Mouse (Mus musculus): ENCODE results near the gene Blmh. TPM values are rescaled to one million over a fixed set of nuclear protein-coding genes. Genes with fewer than 3 reads are reported as not detected.
"Not testable (repeated sequence)": the region's sequence is repeated elsewhere in the genome, so short reads cannot be mapped to it uniquely, and the experiment has no call there.

The Blmh gene
- polyA plus RNA-seq, 1 experiment from 2014 or later = 37.5 TPM

DNA sequence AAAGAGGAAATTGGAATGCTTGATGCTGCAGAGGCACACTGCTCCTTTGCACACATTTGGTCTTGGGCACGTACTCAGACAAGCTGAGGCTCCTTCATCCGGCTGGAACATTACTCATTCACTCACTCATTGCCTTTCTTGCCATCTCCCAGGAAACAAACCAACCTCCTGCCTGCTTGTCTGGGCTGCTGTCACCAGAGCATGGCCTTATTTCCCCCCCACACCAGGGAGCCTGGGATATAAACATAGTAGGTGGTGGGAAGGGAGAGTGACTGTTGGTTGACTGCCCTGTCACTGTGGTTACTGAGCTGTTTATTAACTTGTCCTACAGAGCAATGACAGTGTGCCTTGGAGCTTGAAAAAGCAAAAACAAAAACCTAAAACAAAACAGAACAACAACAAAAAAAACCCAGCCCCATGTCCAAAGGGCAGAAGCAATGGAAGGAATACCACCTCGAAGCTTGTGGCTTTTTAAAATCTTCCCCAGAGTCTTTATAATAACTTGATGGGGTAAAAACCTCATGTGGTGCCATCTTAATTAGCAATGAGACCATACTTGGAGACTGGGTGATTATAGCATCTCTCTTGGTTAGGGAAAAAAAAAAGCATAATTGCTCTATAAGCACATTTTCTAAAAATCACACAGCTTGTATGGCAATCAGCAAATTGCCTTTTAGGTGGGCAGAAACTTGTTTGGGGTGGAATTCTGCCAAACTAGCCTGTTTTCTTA is 13.1 kb upstream of the Blmh start:
- Histone ChIP-seq H3K4me1 (ENCODE audit: control insufficient read depth, low read depth, low read length) (no peaks in the 10 kb centered on the region), H3K27ac (ENCODE audit: low read length) (no peak overlapping the region), H3K4me3 (ENCODE audit: low read depth, low read length) (no peak overlapping the region), H3K4me2 (ENCODE audit: low read depth, low read length) (no peak overlapping the region), H3K9ac (ENCODE audit: low read depth, low read length) (no peak overlapping the region), H3K27me3 (ENCODE audit: control insufficient read depth, insufficient read depth, low read depth, low read length) (no peaks in the 10 kb centered on the region), H3K9me3 (replicated peaks; ENCODE audit: control insufficient read depth, low read length) (no peaks in the 10 kb centered on the region), H3K36me3 (ENCODE audit: control insufficient read depth, insufficient read depth) (no peaks in the 10 kb centered on the region)
- 52% methylated on average over 3 of the region's 3 CpGs for WGBS (ENCODE audit: insufficient replicate concordance)
- ATAC-seq (ENCODE audit: low read depth) = peak; percentile 65

DNA sequence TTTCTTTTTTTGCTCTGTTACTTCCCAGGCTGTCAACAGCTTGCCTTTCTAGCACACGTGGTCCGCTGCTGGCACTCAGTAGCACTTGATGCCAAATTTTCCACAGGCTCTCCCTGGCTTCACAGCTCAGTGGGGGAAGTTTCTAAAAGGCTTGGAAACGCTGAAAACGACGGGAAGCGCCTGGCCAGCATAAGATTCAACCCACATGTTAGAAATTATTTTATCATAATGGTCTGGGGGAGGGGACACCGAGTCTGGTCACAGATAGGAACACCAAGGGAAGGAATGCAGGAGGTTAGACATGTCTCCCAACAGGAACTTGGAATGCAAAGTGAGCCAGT is 12.6 kb upstream of the Blmh start:
- no peak overlapping the region for H3K4me2 ChIP-seq (ENCODE audit: low read depth, low read length)
- no peaks in the 10 kb centered on the region for H3K9me3 ChIP-seq (replicated peaks; ENCODE audit: control insufficient read depth, low read length)
- H3K27ac ChIP-seq (ENCODE audit: low read length) = no peak overlapping the region
- no peaks in the 10 kb centered on the region for H3K4me1 ChIP-seq (ENCODE audit: control insufficient read depth, low read depth, low read length)
- no peak overlapping the region for H3K4me3 ChIP-seq (ENCODE audit: low read depth, low read length)
- 50% methylated on average over 7 of the region's 7 CpGs for WGBS (ENCODE audit: insufficient replicate concordance)
- H3K27me3 ChIP-seq (ENCODE audit: control insufficient read depth, insufficient read depth, low read depth, low read length) = no peaks in the 10 kb centered on the region
- H3K9ac ChIP-seq (ENCODE audit: low read depth, low read length) = no peak overlapping the region
- H3K36me3 ChIP-seq (ENCODE audit: control insufficient read depth, insufficient read depth) = no peaks in the 10 kb centered on the region
- ATAC-seq (ENCODE audit: low read depth) = no peak

DNA sequence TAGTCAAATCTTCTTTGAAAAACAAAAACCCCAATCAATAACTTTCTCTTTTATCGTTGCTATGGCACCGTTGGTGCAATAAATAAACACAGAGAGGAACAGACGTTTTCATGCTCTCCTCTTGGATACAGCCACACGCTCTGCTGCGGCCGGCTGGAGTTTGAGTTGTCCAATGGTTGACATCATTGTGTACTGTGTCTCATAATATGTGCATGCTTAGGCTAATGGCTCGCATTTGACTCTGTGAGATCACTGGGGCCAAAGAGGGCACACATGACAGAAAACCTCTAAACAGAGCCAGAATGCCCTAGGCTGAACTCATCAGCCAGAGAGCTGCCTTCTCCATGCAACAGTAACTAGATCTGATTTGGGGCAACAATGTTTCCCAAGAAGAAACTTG is 10.2 kb upstream of the Blmh start:
- Histone ChIP-seq H3K36me3 (ENCODE audit: control insufficient read depth, insufficient read depth) (no peaks in the 10 kb centered on the region), H3K9me3 (replicated peaks; ENCODE audit: control insufficient read depth, low read length) (no peaks in the 10 kb centered on the region), H3K27me3 (ENCODE audit: control insufficient read depth, insufficient read depth, low read depth, low read length) (no peaks in the 10 kb centered on the region), H3K27ac (ENCODE audit: low read length) (no peak overlapping the region), H3K4me3 (ENCODE audit: low read depth, low read length) (no peak overlapping the region), H3K4me2 (ENCODE audit: low read depth, low read length) (no peak overlapping the region), H3K4me1 (ENCODE audit: control insufficient read depth, low read depth, low read length) (no peaks in the 10 kb centered on the region), H3K9ac (ENCODE audit: low read depth, low read length) (no peak overlapping the region)
- peak; percentile 43; the same call in 1 of the 2 replicates for ATAC-seq (ENCODE audit: low read depth)
- 53% methylated on average over 7 of the region's 7 CpGs for WGBS (ENCODE audit: insufficient replicate concordance)

DNA sequence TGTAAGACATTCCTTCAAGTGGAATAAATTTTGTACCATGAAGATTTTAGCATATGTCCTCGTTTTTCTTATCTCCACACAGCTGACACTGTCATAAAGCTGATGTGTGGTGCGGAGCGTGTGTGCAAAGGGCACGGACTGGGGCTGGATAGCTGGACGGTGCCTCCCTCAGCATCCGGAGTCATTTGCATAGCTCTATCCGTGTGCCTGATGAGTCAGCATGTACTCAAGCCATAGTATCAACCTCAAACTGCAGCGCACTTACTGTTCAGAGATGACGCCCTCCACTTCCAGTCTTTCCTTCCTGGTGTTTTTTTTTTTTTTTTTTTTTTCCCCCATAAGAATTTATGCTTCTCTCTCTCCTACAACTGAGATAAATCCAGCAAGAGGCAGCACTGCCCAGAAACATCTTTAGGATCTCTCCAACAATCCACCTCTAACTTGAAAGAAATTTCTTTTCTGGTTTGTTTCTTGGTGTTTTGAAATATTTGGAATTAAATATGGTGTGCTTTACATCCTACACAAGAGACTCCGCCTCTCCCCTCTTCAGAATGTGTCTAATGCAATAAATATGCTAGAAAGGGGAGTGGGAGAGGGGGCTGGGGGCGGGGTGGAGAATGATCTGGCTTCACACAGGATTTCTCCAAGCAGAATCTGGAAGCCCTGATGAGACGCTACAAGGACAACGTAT is 7.9 kb upstream of the Blmh start:
- WGBS (ENCODE audit: insufficient replicate concordance) = 22% methylated on average over 13 of the region's 13 CpGs
- no peaks in the 10 kb centered on the region for H3K9me3 ChIP-seq (replicated peaks; ENCODE audit: control insufficient read depth, low read length)
- no peak overlapping the region for H3K27ac ChIP-seq (ENCODE audit: low read length)
- no peak overlapping the region for H3K4me2 ChIP-seq (ENCODE audit: low read depth, low read length)
- no peak overlapping the region for H3K4me3 ChIP-seq (ENCODE audit: low read depth, low read length)
- H3K4me1 ChIP-seq (ENCODE audit: control insufficient read depth, low read depth, low read length) = no peaks in the 10 kb centered on the region
- 0 out of 2 replicates have a peak, but pooled peaks have one; percentile 35 for ATAC-seq (ENCODE audit: low read depth)
- H3K9ac ChIP-seq (ENCODE audit: low read depth, low read length) = no peak overlapping the region
- no peaks in the 10 kb centered on the region for H3K27me3 ChIP-seq (ENCODE audit: control insufficient read depth, insufficient read depth, low read depth, low read length)
- no peaks in the 10 kb centered on the region for H3K36me3 ChIP-seq (ENCODE audit: control insufficient read depth, insufficient read depth)

DNA sequence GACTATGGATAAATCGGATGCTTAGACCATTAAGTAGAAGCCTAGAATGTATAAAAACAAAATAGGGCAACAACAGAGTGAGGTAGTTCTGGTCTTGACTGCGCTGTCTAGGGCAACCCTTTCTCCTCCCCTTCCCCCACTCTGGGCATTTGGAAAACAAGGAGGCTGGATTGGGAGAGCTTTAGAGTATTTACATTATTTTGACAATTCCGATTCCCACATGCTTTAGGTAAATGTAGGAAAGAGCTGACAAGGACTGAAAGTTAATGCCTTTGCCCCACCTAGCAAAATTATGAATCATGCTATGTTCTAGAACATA is 7.4 kb upstream of the Blmh start:
- 60% methylated on average over 3 of the region's 3 CpGs for WGBS (ENCODE audit: insufficient replicate concordance)
- H3K4me3 ChIP-seq (ENCODE audit: low read depth, low read length) = no peak overlapping the region

DNA sequence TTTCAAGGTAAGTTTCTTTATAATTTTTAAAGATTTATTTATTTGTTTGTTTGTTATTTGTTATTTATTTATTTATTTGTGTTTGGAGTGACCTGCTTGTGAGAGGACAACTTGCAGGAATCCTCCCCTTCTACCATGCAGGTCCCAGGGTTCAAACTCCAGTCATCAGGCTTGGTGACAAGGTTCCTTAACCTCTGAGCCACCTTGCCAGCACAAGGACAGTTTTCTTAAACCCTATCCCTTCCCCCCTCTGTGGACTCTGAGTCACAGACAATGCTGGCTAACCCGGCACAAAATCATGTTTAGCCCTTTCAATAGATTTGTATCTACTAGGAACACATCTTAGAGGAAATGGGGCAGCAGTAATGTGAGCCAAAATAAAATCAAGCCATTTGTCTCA is 4.0 kb upstream of the Blmh start:
- WGBS (ENCODE audit: insufficient replicate concordance) = 64% methylated on average over 1 of the region's 1 CpGs
- H3K36me3 ChIP-seq (ENCODE audit: control insufficient read depth, insufficient read depth) = no peaks in the 10 kb centered on the region
- no peak overlapping the region for H3K4me2 ChIP-seq (ENCODE audit: low read depth, low read length)
- no peak for ATAC-seq (ENCODE audit: low read depth)
- no peaks in the 10 kb centered on the region for H3K4me1 ChIP-seq (ENCODE audit: control insufficient read depth, low read depth, low read length)
- H3K9me3 ChIP-seq (replicated peaks; ENCODE audit: control insufficient read depth, low read length) = no peaks in the 10 kb centered on the region
- H3K4me3 ChIP-seq (ENCODE audit: low read depth, low read length) = no peak overlapping the region
- no peak overlapping the region for H3K27ac ChIP-seq (ENCODE audit: low read length)
- H3K9ac ChIP-seq (ENCODE audit: low read depth, low read length) = no peak overlapping the region
- H3K27me3 ChIP-seq (ENCODE audit: control insufficient read depth, insufficient read depth, low read depth, low read length) = no peaks in the 10 kb centered on the region; the same call in 1 of the 2 replicates

More for the DNA sequence above, 7.4 kb upstream of the Blmh start:
- Histone ChIP-seq H3K27ac (ENCODE audit: low read length) (no peak overlapping the region), H3K9ac (ENCODE audit: low read depth, low read length) (no peak overlapping the region), H3K4me2 (ENCODE audit: low read depth, low read length) (no peak overlapping the region), H3K27me3 (ENCODE audit: control insufficient read depth, insufficient read depth, low read depth, low read length) (no peaks in the 10 kb centered on the region), H3K36me3 (ENCODE audit: control insufficient read depth, insufficient read depth) (no peaks in the 10 kb centered on the region), H3K9me3 (replicated peaks; ENCODE audit: control insufficient read depth, low read length) (no peaks in the 10 kb centered on the region), H3K4me1 (ENCODE audit: control insufficient read depth, low read depth, low read length) (no peaks in the 10 kb centered on the region)
- no peak for ATAC-seq (ENCODE audit: low read depth)

DNA sequence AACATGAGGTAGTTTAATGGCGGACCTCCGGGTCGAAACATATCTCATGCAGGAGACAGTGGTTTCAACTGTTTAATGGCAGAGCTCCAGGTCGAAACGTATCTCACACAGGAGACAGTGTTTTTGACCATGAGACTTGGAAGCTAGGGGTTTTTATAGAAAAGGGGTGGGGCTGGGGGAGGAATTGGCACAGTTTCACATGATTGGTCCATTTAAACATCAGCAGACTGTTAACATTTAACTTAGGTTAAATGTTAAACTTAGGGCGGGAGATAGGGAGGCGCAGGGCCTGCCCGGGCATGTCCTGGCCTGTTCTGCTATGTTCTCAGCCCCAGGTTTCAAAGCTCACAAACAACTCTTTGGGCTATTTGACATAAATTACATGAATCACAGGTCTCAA is 4.0 kb downstream of the Blmh start:
- H3K4me3 ChIP-seq (ENCODE audit: low read depth, low read length); H3K36me3 ChIP-seq (ENCODE audit: control insufficient read depth, insufficient read depth); H3K9ac ChIP-seq (ENCODE audit: low read depth, low read length); H3K9me3 ChIP-seq (replicated peaks; ENCODE audit: control insufficient read depth, low read length); H3K27ac ChIP-seq (ENCODE audit: low read length); H3K27me3 ChIP-seq (ENCODE audit: control insufficient read depth, insufficient read depth, low read depth, low read length); ATAC-seq (ENCODE audit: low read depth); H3K4me2 ChIP-seq (ENCODE audit: low read depth, low read length); H3K4me1 ChIP-seq (ENCODE audit: control insufficient read depth, low read depth, low read length): not testable (repeated sequence)
- 72% methylated on average over 8 of the region's 8 CpGs for WGBS (ENCODE audit: insufficient replicate concordance)

DNA sequence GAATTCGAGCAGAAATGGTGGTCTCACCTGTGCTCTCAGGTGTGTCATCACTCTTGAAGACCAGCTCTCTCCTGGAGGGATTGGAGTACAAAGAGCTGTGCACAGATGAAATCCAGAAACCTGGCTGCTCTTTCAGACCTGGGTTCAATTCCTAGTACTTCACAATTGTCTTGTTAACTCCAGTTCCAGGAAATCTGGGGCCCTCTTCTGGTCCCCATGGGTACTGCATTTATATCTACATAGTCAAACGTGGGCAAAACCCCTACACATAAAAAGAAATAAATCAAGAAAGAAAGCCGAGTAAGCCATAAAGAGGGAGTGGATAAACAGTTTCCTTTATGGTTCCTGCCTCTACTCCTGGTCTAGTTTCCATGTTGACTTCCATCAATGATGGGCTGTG is 8.6 kb downstream of the Blmh start:
- H3K27me3 ChIP-seq (ENCODE audit: control insufficient read depth, insufficient read depth, low read depth, low read length) = no peaks in the 10 kb centered on the region
- no peaks in the 10 kb centered on the region for H3K36me3 ChIP-seq (ENCODE audit: control insufficient read depth, insufficient read depth)
- H3K27ac ChIP-seq (ENCODE audit: low read length) = no peak overlapping the region
- no peak for ATAC-seq (ENCODE audit: low read depth)
- H3K4me3 ChIP-seq (ENCODE audit: low read depth, low read length) = no peak overlapping the region
- no peaks in the 10 kb centered on the region for H3K4me1 ChIP-seq (ENCODE audit: control insufficient read depth, low read depth, low read length)
- H3K9me3 ChIP-seq (replicated peaks; ENCODE audit: control insufficient read depth, low read length) = no peaks in the 10 kb centered on the region
- no peak overlapping the region for H3K9ac ChIP-seq (ENCODE audit: low read depth, low read length)
- WGBS (ENCODE audit: insufficient replicate concordance) = 45% methylated on average over 3 of the region's 3 CpGs
- H3K4me2 ChIP-seq (ENCODE audit: low read depth, low read length) = no peak overlapping the region

DNA sequence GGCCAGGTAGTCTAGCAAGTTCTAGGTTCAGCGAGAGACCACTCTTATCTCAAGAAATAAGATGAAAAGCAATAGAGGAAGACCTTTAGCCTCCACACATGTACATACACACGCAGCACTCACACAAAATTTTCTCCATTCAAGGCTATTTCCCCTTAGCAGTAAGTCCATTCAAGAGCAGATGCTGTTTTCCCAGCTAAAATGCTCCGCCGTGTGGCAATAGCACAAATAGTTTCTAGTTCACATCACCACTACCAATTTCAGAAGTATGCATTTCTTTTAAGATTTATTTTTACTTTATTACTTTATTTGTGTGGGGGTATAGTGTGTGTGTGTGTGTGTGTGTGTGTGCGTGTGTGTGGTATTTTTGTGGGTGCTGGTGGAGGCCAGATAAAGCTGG is 12.0 kb downstream of the Blmh start:
- Histone ChIP-seq H3K4me3 (ENCODE audit: low read depth, low read length) (no peak overlapping the region), H3K27ac (ENCODE audit: low read length) (no peak overlapping the region), H3K9me3 (replicated peaks; ENCODE audit: control insufficient read depth, low read length) (no peaks in the 10 kb centered on the region), H3K4me2 (ENCODE audit: low read depth, low read length) (no peak overlapping the region), H3K4me1 (ENCODE audit: control insufficient read depth, low read depth, low read length) (no peaks in the 10 kb centered on the region), H3K36me3 (ENCODE audit: control insufficient read depth, insufficient read depth) (no peaks in the 10 kb centered on the region), H3K9ac (ENCODE audit: low read depth, low read length) (no peak overlapping the region), H3K27me3 (ENCODE audit: control insufficient read depth, insufficient read depth, low read depth, low read length) (no peaks in the 10 kb centered on the region)
- no peak for ATAC-seq (ENCODE audit: low read depth)
- 67% methylated on average over 5 of the region's 5 CpGs for WGBS (ENCODE audit: insufficient replicate concordance)
